Mouse (Mus musculus): Measurements from ENCODE around the gene Lfng. TPM values are rescaled to one million over a fixed set of nuclear protein-coding genes. Genes with fewer than 3 reads are reported as not detected.

Lfng gene
- 100 to 1,000 TPM; 121 to 194 TPM for total RNA-seq (2023)

DNA sequence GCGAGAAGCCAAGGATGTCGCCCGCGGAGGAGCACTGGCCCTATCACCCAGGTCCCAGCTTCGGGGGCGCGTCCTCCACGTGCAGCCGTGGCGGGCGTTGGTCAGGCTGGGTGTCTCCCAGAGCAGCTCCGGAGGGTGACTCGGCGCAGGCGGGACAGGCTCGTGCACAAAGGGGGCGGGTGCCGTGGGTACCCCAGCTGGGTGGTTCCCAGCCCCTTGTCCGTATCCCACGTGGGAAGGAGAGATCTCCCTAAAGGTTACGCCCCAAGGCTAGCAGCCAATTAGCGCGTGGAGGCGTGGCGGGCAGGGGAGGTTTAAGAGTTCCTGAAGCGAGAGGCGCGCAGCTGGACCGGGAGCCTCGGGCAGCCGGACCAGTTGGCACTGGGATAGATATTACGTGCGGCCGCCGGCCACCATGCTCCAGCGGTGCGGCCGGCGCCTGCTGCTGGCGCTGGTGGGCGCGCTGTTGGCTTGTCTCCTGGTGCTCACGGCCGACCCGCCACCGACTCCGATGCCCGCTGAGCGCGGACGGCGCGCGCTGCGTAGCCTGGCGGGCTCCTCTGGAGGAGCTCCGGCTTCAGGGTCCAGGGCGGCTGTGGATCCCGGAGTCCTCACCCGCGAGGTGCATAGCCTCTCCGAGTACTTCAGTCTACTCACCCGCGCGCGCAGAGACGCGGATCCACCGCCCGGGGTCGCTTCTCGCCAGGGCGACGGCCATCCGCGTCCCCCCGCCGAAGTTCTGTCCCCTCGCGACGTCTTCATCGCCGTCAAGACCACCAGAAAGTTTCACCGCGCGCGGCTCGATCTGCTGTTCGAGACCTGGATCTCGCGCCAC, at the start of gene Lfng:
Gene Lfng (plus strand): TSS at position 320 of the 835 bp plus-strand sequence.

DNA sequence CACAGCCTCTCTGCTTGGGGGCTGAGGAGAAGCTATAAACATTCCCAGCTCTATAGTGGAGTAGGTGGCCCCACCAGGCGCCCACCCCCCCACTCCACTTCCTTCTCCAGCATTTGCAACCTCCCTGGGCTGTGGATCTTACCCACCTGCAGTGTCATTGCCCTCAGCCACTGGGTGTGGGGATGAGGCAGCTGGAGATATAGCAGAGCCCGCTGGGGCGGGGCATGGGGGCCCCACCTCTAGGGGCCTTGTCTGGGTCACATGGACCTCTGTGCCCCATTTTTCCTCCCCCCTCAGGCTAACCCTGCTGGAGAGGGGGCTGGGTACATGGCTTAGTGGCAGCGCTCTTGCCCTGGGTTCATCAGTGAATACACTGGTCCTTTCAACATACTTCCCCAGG, 42.2 kb upstream of the Lfng start, which contains the start of gene Grifin:
Gene Grifin (minus strand): TSS at position 176 of the 400 bp plus-strand sequence.

DNA sequence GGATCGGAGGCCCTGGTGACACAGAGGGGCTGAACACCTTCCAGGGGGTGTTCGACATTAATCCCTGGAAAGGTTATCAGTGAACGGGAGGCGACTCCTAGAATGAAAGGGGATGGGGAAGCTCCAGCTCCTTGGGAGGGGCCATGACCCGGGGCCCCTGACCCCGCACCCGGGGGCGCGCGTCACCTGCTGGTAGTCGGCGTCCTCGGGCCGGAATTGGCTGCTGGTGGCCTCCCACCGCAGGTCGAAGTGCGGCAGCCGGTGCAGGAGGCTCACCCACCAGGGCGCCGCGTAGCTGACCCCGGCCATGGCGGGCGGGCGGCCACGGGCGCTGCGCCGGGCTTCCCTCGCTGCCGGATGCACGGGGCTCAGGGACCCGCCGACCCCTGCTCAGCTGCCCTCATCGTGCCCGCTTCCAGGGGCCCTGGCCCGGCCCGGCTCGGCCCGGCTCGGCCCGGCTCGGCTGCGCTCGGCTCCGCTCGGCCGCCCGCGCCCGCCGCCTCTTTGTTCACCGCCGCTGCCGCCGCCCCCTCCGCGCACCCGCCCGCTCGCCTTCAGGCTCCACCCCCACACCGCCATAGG, 41.5 kb downstream of the Lfng start, which contains the start of gene Ttyh3:
Gene Ttyh3 (minus strand): TSS at position 513 of the 582 bp plus-strand sequence.

Other genes starting within 250 kb of the Lfng start
- 10 to 100 TPM; 29.2 to 33.8 TPM for gene Snx8, start 218.1 kb upstream of the Lfng start, total RNA-seq (2023)
- 100 to 1,000 TPM in 1 of 2 experiments, 10 to 100 TPM in 1; 96.1 to 101 TPM for gene Eif3b, start 188.0 kb upstream of the Lfng start, total RNA-seq (2023)
- not detected for gene Gm4869, start 161.7 kb upstream of the Lfng start, total RNA-seq (2023)
- 10 to 100 TPM; 84.5 to 90.8 TPM for gene Chst12, start 101.8 kb upstream of the Lfng start, total RNA-seq (2023)
- gene Grifin, start 42.2 kb upstream of the Lfng start, total RNA-seq (2023), result not detected
- gene Ttyh3, start 41.7 kb downstream of the Lfng start, total RNA-seq (2023), result 100 to 1,000 TPM; 105 to 114 TPM
- gene Iqce, start 95.1 kb downstream of the Lfng start, total RNA-seq (2023), result 10 to 100 TPM; 39.1 to 43.5 TPM
- gene Brat1, start 97.7 kb downstream of the Lfng start, total RNA-seq (2023), result 10 to 100 TPM; 25.5 to 25.9 TPM
- 10 to 100 TPM; 78.1 to 86.6 TPM for gene Amz1, start 116.8 kb downstream of the Lfng start, total RNA-seq (2023)
- gene Gna12, start 223.1 kb downstream of the Lfng start, total RNA-seq (2023), result 10 to 100 TPM; 66.9 to 69.0 TPM

All from monocyte, adult 59 days (primary cell).